ENCODE assay signal across 10 mouse cellular contexts in the genomic region with DNA sequence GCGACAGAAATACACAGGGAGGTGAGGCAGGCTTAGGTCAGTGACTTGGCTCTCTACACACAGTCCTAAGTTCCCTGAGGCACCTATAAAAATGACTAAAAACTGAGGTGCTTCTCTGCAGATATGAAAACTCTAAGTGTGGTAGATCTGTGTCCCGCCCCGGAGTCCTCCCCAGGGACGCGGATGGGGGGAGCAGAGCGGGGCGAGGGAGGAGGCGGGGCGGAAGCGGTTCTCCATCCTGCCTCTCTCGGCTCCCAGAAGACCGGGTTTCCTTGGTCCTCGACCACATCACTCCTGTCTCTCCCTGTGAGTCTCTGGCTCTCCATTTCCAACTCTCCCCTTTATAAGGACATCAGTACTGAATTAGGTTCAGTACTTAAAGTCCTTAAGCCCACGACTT. TPM values are rescaled to one million over a fixed set of nuclear protein-coding genes. Genes with fewer than 3 reads are reported as not detected.
DNase-seq lines count a peak whose midpoint lies in the region; ATAC-seq lines count a peak whose summit lies in the region.
"Had no signal": no experiment of that assay in that cellular context is flagged by ENCODE, and none has a peak within 500 bp of the region (broad histone marks: within the 10 kb centered on the region; RNA-seq: fewer than 3 reads in every experiment).

No protein-coding gene starts in this region.

- H3K4me3 ChIP-seq in forebrain, embryonic 14.5 days (ENCODE audit: low read depth, low read length): peak overlapping the region; percentile 17
- H3K4me3 ChIP-seq in intestine, embryonic 15.5 days (replicated peaks): no peak overlapping the region; the same call in 1 of the 2 replicates
- peak overlapping the region; percentile 89 for H3K4me3 ChIP-seq in megakaryocyte, embryonic 14.5 days (replicated peaks)

- H3K9me3 ChIP-seq in forebrain, embryonic 14.5 days (replicated peaks; ENCODE audit: control insufficient read depth, low read length): no peaks in the 10 kb centered on the region
- no peaks in the 10 kb centered on the region for H3K9me3 ChIP-seq in intestine, embryonic 15.5 days
- no peaks in the 10 kb centered on the region for H3K9me3 ChIP-seq in megakaryocyte, embryonic 14.5 days

- WGBS in forebrain, embryonic 14.5 days: 4% methylated on average over 14 of the region's 14 CpGs
- WGBS in intestine, embryonic 15.5 days: 2% methylated on average over 14 of the region's 14 CpGs

- peak overlapping the region; percentile 41 for H3K4me2 ChIP-seq in forebrain, embryonic 14.5 days (ENCODE audit: low read length)
- H3K4me2 ChIP-seq in intestine, embryonic 15.5 days (replicated peaks): peak overlapping the region; percentile 56

- H3K27me3 ChIP-seq in forebrain, embryonic 14.5 days (replicated peaks; ENCODE audit: control insufficient read depth, insufficient read depth, low read length): peaks cover 23% of the 10 kb centered on the region
- H3K27me3 ChIP-seq in intestine, embryonic 15.5 days (replicated peaks): peaks cover 4% of the 10 kb centered on the region; the same call in 1 of the 2 replicates
- no peaks in the 10 kb centered on the region for H3K27me3 ChIP-seq in megakaryocyte, embryonic 14.5 days (replicated peaks)
- H3K27me3 ChIP-seq: Patski had no signal

- peak overlapping the region; percentile 32; the same call in 1 of the 2 replicates for H3K9ac ChIP-seq in forebrain, embryonic 14.5 days (ENCODE audit: low read length)
- H3K9ac ChIP-seq in intestine, embryonic 15.5 days: peak overlapping the region; percentile 28; the same call in 1 of the 2 replicates

- H3K27ac ChIP-seq in forebrain, embryonic 14.5 days (ENCODE audit: low read depth, low read length): no peak overlapping the region
- H3K27ac ChIP-seq in intestine, embryonic 15.5 days: no peak overlapping the region

- H3K4me1 ChIP-seq in forebrain, embryonic 14.5 days (ENCODE audit: control insufficient read depth, insufficient read depth, low read length): peaks cover 4% of the 10 kb centered on the region; the same call in 1 of the 2 replicates
- H3K4me1 ChIP-seq in intestine, embryonic 15.5 days (replicated peaks): peaks cover 26% of the 10 kb centered on the region
- peaks cover 100% of the 10 kb centered on the region for H3K4me1 ChIP-seq in megakaryocyte, embryonic 14.5 days

- no peaks in the 10 kb centered on the region for H3K36me3 ChIP-seq in forebrain, embryonic 14.5 days (ENCODE audit: control insufficient read depth, insufficient read depth, low read length)
- H3K36me3 ChIP-seq in intestine, embryonic 15.5 days: no peaks in the 10 kb centered on the region
- H3K36me3 ChIP-seq in megakaryocyte, embryonic 14.5 days (replicated peaks; ENCODE audit: low read length): peaks cover 34% of the 10 kb centered on the region

- DNase-seq in frontal cortex, postnatal 36 days (ENCODE audit: low spot score in 2 of 2): no peak
- DNase-seq in Muller cell, postnatal 12 days (ENCODE audit: inconsistent ontology term): peak; percentile 62
- DNase-seq in forebrain, embryonic 14.5 days (ENCODE audit: low spot score): no peak
- DNase-seq in thymus, postnatal 4 days: peak; percentile 67
- no peak for DNase-seq in right cerebral cortex, postnatal 10 days (ENCODE audit: low spot score in 2 of 2)

- 0 out of 2 replicates have a peak, but pooled peaks have one; percentile 28 for ATAC-seq in frontal cortex, adult (ENCODE audit: low TSS enrichment)
- no peak for ATAC-seq in forebrain, embryonic 14.5 days
- peak; percentile 20; the same call in 1 of the 2 replicates for ATAC-seq in intestine, embryonic 15.5 days
- ATAC-seq: Patski had no signal

RNA-seq across cellular contexts. Expression of a gene that starts 16.8 kb away (rescaled TPM):
- polyA plus RNA-seq in forebrain, embryonic 14.5 days (2014; fragmentation: Nextera tagmentation; extraction: Ambion mirVana): not detected in 2 replicates
- polyA plus RNA-seq in intestine, embryonic 15.5 days (2015; fragmentation: Nextera tagmentation; extraction: Ambion mirVana): not detected in 2 replicates
- 1.8 TPM in 1 of 2 replicates, not detected in the other for polyA plus RNA-seq in megakaryocyte, embryonic 14.5 days (2012; ENCODE audit: insufficient read depth, low replicate concordance)
- polyA plus RNA-seq: large intestine, adult 2 months had no signal

RNA-seq across cellular contexts. Expression of a gene that starts 32.7 kb away (rescaled TPM):
- 24.8 and 26.9 TPM in 2 replicates for polyA plus RNA-seq in forebrain, embryonic 14.5 days (2014; fragmentation: Nextera tagmentation; extraction: Ambion mirVana)
- polyA plus RNA-seq in intestine, embryonic 15.5 days (2015; fragmentation: Nextera tagmentation; extraction: Ambion mirVana): 53.9 and 54.0 TPM in 2 replicates
- polyA plus RNA-seq in megakaryocyte, embryonic 14.5 days (2012; ENCODE audit: insufficient read depth, low replicate concordance): 80.4 and 130 TPM in 2 replicates

Comparison
In these comparisons a context has a peak if more than half of its experiments do, and no peak if none do; other contexts are left out.
1. DNase-seq: peak in Muller cell, postnatal 12 days (single experiment) and thymus, postnatal 4 days (single experiment); none in frontal cortex, postnatal 36 days (0 of 2), forebrain, embryonic 14.5 days (single experiment) and right cerebral cortex, postnatal 10 days (0 of 2).